8 mouse cellular contexts compared by ENCODE assay signal in the genomic region with DNA sequence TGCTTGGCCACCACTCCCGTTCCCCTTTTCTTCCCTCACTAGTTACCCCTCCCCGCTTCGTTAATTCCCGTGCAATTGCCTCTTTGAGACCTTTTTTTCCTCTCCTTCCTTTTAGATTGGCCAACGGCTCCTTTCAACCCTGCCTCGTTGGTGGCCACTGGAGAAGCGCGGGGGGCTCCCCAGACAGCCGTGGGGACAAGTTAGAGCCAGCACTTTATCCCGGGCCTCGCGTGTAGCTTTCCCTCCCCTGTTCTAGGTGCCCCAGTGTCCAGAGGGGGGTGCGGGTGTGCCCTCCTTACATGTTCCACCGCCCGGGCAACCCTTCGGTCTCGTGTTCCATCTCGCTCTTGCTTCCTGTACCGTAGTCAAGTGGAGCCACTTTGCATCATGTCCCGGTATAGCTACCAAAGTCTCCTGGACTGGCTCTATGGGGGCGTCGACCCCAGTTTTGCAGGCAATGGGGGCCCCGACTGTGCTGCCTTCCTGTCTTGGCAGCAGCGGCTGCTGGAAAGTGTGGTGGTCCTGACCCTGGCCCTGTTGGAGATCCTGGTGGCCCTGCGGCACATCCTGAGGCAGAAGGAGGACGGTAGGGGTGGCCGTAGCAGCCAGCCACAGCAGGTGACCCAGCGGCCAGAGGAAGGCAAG. TPM values are rescaled to one million over a fixed set of nuclear protein-coding genes. Genes with fewer than 3 reads are reported as not detected.
A peak's percentile ranks its signal among the peaks of the same experiment; 100 is the strongest.
DNase-seq lines count a peak whose midpoint lies in the region; ATAC-seq and TF ChIP-seq lines count a peak whose summit lies in the region.

No protein-coding gene starts in this region.

- no peak for TF ChIP-seq EP300 in liver, postnatal 0 days (IDR thresholded peaks at IDR 0.05; ENCODE audit: low read depth)

- DNase-seq in CD4-positive helper T cell, adult 2 months (ENCODE audit: low read depth, low spot score), result peak; percentile 18
- peak; percentile 23 for DNase-seq in MN1 (ENCODE audit: low spot score)
- DNase-seq in induced T-regulatory cell, adult 2 months (ENCODE audit: low read depth), result peak; percentile 41
- peak; percentile 31 for DNase-seq in liver, postnatal 0 days
- DNase-seq in Muller cell, postnatal 12 days (ENCODE audit: inconsistent ontology term), result no peak
- DNase-seq in right cerebral cortex, postnatal 25 days, result no peak

- peaks cover 8% of the 10 kb centered on the region for H3K9me3 ChIP-seq in erythroblast, embryonic 14.5 days (ENCODE audit: control insufficient read depth, low read length)
- H3K9me3 ChIP-seq in liver, postnatal 0 days (ENCODE audit: low read length), result no peaks in the 10 kb centered on the region

- H3K4me3 ChIP-seq in erythroblast, embryonic 14.5 days (replicated peaks), result peak overlapping the region; percentile 84
- H3K4me3 ChIP-seq in liver, postnatal 0 days (ENCODE audit: low read depth, low read length), result peak overlapping the region; percentile 73
- H3K4me3 ChIP-seq in olfactory bulb, adult 2 months (ENCODE audit: insufficient read depth, low read depth, low read length), result peak overlapping the region; percentile 83

- H3K27ac ChIP-seq in liver, postnatal 0 days (ENCODE audit: low read depth), result peak overlapping the region; percentile 90
- H3K27ac ChIP-seq in olfactory bulb, adult 2 months (ENCODE audit: insufficient read depth, low read depth, low read length), result no peak overlapping the region

- H3K36me3 ChIP-seq in erythroblast, embryonic 14.5 days (ENCODE audit: control insufficient read depth), result peaks cover 40% of the 10 kb centered on the region
- no peaks in the 10 kb centered on the region for H3K36me3 ChIP-seq in liver, postnatal 0 days (replicated peaks; ENCODE audit: insufficient read depth, low read length)

- peak overlapping the region; percentile 83 for H3K4me2 ChIP-seq in liver, postnatal 0 days (ENCODE audit: low read depth, low read length)

- H3K9ac ChIP-seq in liver, postnatal 0 days (replicated peaks), result peak overlapping the region; percentile 71

- ATAC-seq in liver, postnatal 0 days, result no peak

- H3K27me3 ChIP-seq in erythroblast, embryonic 14.5 days (ENCODE audit: control insufficient read depth), result no peaks in the 10 kb centered on the region; the same call in 1 of the 2 replicates
- no peaks in the 10 kb centered on the region for H3K27me3 ChIP-seq in liver, postnatal 0 days (ENCODE audit: insufficient read depth, low read length)

- WGBS in liver, postnatal 0 days (ENCODE audit: insufficient replicate concordance), result 19% methylated on average over 27 of the region's 28 CpGs
- WGBS in olfactory bulb, adult 2 months, result 25% methylated on average over 27 of the region's 28 CpGs

- peaks cover 63% of the 10 kb centered on the region for H3K4me1 ChIP-seq in erythroblast, embryonic 14.5 days (ENCODE audit: control insufficient read depth)
- H3K4me1 ChIP-seq in liver, postnatal 0 days (ENCODE audit: insufficient read depth), result peaks cover 10% of the 10 kb centered on the region
- peaks cover 11% of the 10 kb centered on the region for H3K4me1 ChIP-seq in olfactory bulb, adult 2 months (ENCODE audit: control insufficient read depth, insufficient read depth, low read length)

- no peak for TF ChIP-seq POLR2A in olfactory bulb, adult 2 months (IDR thresholded peaks at IDR 0.05; ENCODE audit: insufficient read depth, low read depth, low read length)

- TF ChIP-seq CTCF in liver, postnatal 0 days (IDR thresholded peaks at IDR 0.05; ENCODE audit: low read depth), result no peak
- no peak for TF ChIP-seq CTCF in olfactory bulb, adult 2 months (IDR thresholded peaks at IDR 0.05; ENCODE audit: insufficient read depth, low read depth, low read length)

RNA-seq across cellular contexts. Expression of a gene that starts 1.1 kb away (rescaled TPM):
- 0.69 and 0.96 TPM in 2 replicates for polyA plus RNA-seq in erythroblast, embryonic 14.5 days (2012)
- polyA plus RNA-seq in liver, postnatal 0 days (2015; fragmentation: Nextera tagmentation; extraction: Ambion mirVana), result 7.3 and 8.7 TPM in 2 replicates
- not detected in 2 replicates for polyA plus RNA-seq in olfactory bulb, adult 2 months (2012; ENCODE audit: insufficient read depth, insufficient read length, low replicate concordance, missing spikeins)

Comparison
In these comparisons a context has a peak if more than half of its experiments do, and no peak if none do; other contexts are left out.
1. DNase-seq: peak in CD4-positive helper T cell, adult 2 months (single experiment), MN1 (single experiment), induced T-regulatory cell, adult 2 months (single experiment) and liver, postnatal 0 days (single experiment); none in Muller cell, postnatal 12 days (single experiment) and right cerebral cortex, postnatal 25 days (single experiment).
2. Peak in every context shown above with its lines, with median percentiles within 50 percentile points of each other: H3K4me3 ChIP-seq.